Mouse (Mus musculus) embryonic fibroblast, embryonic 13.5 days (primary cell): ENCODE results near the gene Eno2.

Experiments
- CTCF ChIP-seq: IDR thresholded peaks from 2 replicates; pipeline ENCODE4 v1.5.1; 2011; ENCODE audit warnings: mild to moderate bottlenecking, control low read depth, low read length, moderate library complexity, borderline replicate concordance; ENCODE audit not compliant: insufficient read depth
- POLR2A ChIP-seq: IDR thresholded peaks from 2 replicates; pipeline ENCODE4 v1.6.1; 2011; ENCODE audit warnings: low read depth, mild to moderate bottlenecking, control low read depth, low read length, moderate library complexity

GRCm38 (mm10) chr6:124806446-124807140 is 37.1 kb upstream of the Eno2 start:
- no peak for TF ChIP-seq CTCF
- TF ChIP-seq POLR2A, result no peak
